Mouse (Mus musculus): ENCODE measurements around the gene Zfp334. TPM values are rescaled to one million over a fixed set of nuclear protein-coding genes. Genes with fewer than 3 reads are reported as not detected.
A peak's percentile ranks its signal among the peaks of the same experiment; 100 is the strongest.

The Zfp334 gene
- polyA plus RNA-seq, 1 experiment: 10.1 TPM

GRCm38 (mm10) chr2:165380050-165380449 is 8.0 kb downstream of the Zfp334 start:
- DNase-seq (ENCODE audit: extremely low spot score in 1 of 2, low spot score in 1 of 2): no peak

GRCm38 (mm10) chr2:165376001-165376400 is 12.1 kb downstream of the Zfp334 start:
- no peak for DNase-seq (ENCODE audit: extremely low spot score in 1 of 2, low spot score in 1 of 2)

GRCm38 (mm10) chr2:165375478-165375877 is 12.6 kb downstream of the Zfp334 start:
- no peak for DNase-seq (ENCODE audit: extremely low spot score in 1 of 2, low spot score in 1 of 2)

- DNase-seq (ENCODE audit: extremely low spot score in 1 of 2, low spot score in 1 of 2): peak in 1 of 2 experiments; percentile 62
Observed at GRCm38 (mm10) chr2:165371066-165371465, 17.0 kb downstream of the Zfp334 start.

- DNase-seq (ENCODE audit: extremely low spot score in 1 of 2, low spot score in 1 of 2): no peak
Observed at GRCm38 (mm10) chr2:165370348-165370747, 17.7 kb downstream of the Zfp334 start.

- DNase-seq (ENCODE audit: extremely low spot score in 1 of 2, low spot score in 1 of 2): no peak
Observed at GRCm38 (mm10) chr2:165368496-165368895, 19.6 kb downstream of the Zfp334 start, which contains the start of gene Zfp663. Gene Zfp663, minus strand, starts transcription at chr2:165368729.

GRCm38 (mm10) chr2:165367868-165368439 is 20.1 kb downstream of the Zfp334 start:
- DNase-seq (ENCODE audit: extremely low spot score in 1 of 2, low spot score in 1 of 2): no peak

- DNase-seq (ENCODE audit: extremely low spot score in 1 of 2, low spot score in 1 of 2): no peak
Observed at GRCm38 (mm10) chr2:165367047-165367520, 21.0 kb downstream of the Zfp334 start.

- DNase-seq (ENCODE audit: extremely low spot score in 1 of 2, low spot score in 1 of 2): peak in 1 of 2 experiments; percentile 71
Observed at GRCm38 (mm10) chr2:165364334-165365091, 23.5 kb downstream of the Zfp334 start.

GRCm38 (mm10) chr2:165363282-165363681 is 24.8 kb downstream of the Zfp334 start:
- DNase-seq (ENCODE audit: extremely low spot score in 1 of 2, low spot score in 1 of 2): no peak

- peak in 1 of 2 experiments; percentile 80 for DNase-seq (ENCODE audit: extremely low spot score in 1 of 2, low spot score in 1 of 2)
Observed at GRCm38 (mm10) chr2:165360861-165361260, 27.2 kb downstream of the Zfp334 start.

GRCm38 (mm10) chr2:165351828-165352513 is 36.1 kb downstream of the Zfp334 start:
- peak in 1 of 2 experiments; percentile 43 for DNase-seq (ENCODE audit: extremely low spot score in 1 of 2, low spot score in 1 of 2)

- DNase-seq (ENCODE audit: extremely low spot score in 1 of 2, low spot score in 1 of 2): peak in 1 of 2 experiments; percentile 72
Observed at GRCm38 (mm10) chr2:165349466-165349865, 38.6 kb downstream of the Zfp334 start.

GRCm38 (mm10) chr2:165346180-165346579 is 41.9 kb downstream of the Zfp334 start:
- DNase-seq (ENCODE audit: extremely low spot score in 1 of 2, low spot score in 1 of 2): no peak

GRCm38 (mm10) chr2:165337191-165337590 is 50.9 kb downstream of the Zfp334 start:
- DNase-seq (ENCODE audit: extremely low spot score in 1 of 2, low spot score in 1 of 2): peak in 1 of 2 experiments; percentile 55

- no peak for DNase-seq (ENCODE audit: extremely low spot score in 1 of 2, low spot score in 1 of 2)
Observed at GRCm38 (mm10) chr2:165332610-165333210, 55.3 kb downstream of the Zfp334 start.

GRCm38 (mm10) chr2:165329703-165330102 is 58.4 kb downstream of the Zfp334 start:
- DNase-seq (ENCODE audit: extremely low spot score in 1 of 2, low spot score in 1 of 2): no peak

GRCm38 (mm10) chr2:165328746-165329145 is 59.3 kb downstream of the Zfp334 start:
- no peak for DNase-seq (ENCODE audit: extremely low spot score in 1 of 2, low spot score in 1 of 2)

- peak in 1 of 2 experiments; percentile 46 for DNase-seq (ENCODE audit: extremely low spot score in 1 of 2, low spot score in 1 of 2)
Observed at GRCm38 (mm10) chr2:165327386-165327785, 60.7 kb downstream of the Zfp334 start.

- DNase-seq (ENCODE audit: extremely low spot score in 1 of 2, low spot score in 1 of 2): peak; percentile 98 to 99
Observed at GRCm38 (mm10) chr2:165326304-165327190, 61.5 kb downstream of the Zfp334 start, which contains the start of gene Elmo2. Gene Elmo2, minus strand, starts transcription at chr2:165326479.

Data from frontal cortex, adult 2 months (tissue).